Mouse (Mus musculus): ENCODE measurements at regions not wholly inside any gene's neighbourhood (a gene's known extent, or its start where the extent isn't known, plus 50 kb on each side); places are given as distances from the start of the nearest gene placed in this dataset.

GRCm38 (mm10) chr5:51917812-51918448 is 272.4 kb downstream of the Dhx15 start:
- TF ChIP-seq CTCF (conservative IDR thresholded peaks at IDR 0.05; ENCODE audit: low read length) = no peak
- no peak for TF ChIP-seq POU5F1 (IDR thresholded peaks at IDR 0.05; ENCODE audit: borderline replicate concordance, low read length)

Measured in E14TG2a.4 (cell line).